Mouse (Mus musculus) bone marrow macrophage, adult 2 months (primary cell): ENCODE results near the gene Smc4. TPM values are rescaled to one million over a fixed set of nuclear protein-coding genes. Genes with fewer than 3 reads are reported as not detected.

Experiments
- H3K27ac ChIP-seq: 2 replicates; pipeline ENCODE4 v1.5.1; 2012; ENCODE audit warnings: low read depth, low read length; ENCODE audit not compliant: insufficient read depth
- H3K4me1 ChIP-seq: 2 replicates; pipeline ENCODE4 v1.6.1; 2012; ENCODE audit warnings: low read length; ENCODE audit not compliant: control insufficient read depth, insufficient read depth
- H3K4me3 ChIP-seq: 2 replicates; pipeline ENCODE4 v1.5.1; 2012; ENCODE audit warnings: mild to moderate bottlenecking, low read length, moderate library complexity; ENCODE audit not compliant: insufficient read depth
- CTCF ChIP-seq: IDR thresholded peaks from 2 replicates; pipeline ENCODE4 v1.5.1; 2012; ENCODE audit warnings: low read depth, mild to moderate bottlenecking, low read length, moderate library complexity
- POLR2A ChIP-seq: IDR thresholded peaks from 2 replicates; pipeline ENCODE4 v1.6.1; 2012; ENCODE audit warnings: mild to moderate bottlenecking, low read depth, low read length, borderline replicate concordance
- polyA plus RNA-seq: library from polyadenylated mRNA; stranded (reverse); fragments of >200 nt; gene quantifications from 2 replicates; pipeline ENCODE4 v1.2.4, GENCODE M21; 2012; ENCODE audit not compliant: missing spikeins, insufficient read depth, insufficient read length

Smc4 gene
- polyA plus RNA-seq = 94.1 and 100 TPM in 2 replicates

DNA sequence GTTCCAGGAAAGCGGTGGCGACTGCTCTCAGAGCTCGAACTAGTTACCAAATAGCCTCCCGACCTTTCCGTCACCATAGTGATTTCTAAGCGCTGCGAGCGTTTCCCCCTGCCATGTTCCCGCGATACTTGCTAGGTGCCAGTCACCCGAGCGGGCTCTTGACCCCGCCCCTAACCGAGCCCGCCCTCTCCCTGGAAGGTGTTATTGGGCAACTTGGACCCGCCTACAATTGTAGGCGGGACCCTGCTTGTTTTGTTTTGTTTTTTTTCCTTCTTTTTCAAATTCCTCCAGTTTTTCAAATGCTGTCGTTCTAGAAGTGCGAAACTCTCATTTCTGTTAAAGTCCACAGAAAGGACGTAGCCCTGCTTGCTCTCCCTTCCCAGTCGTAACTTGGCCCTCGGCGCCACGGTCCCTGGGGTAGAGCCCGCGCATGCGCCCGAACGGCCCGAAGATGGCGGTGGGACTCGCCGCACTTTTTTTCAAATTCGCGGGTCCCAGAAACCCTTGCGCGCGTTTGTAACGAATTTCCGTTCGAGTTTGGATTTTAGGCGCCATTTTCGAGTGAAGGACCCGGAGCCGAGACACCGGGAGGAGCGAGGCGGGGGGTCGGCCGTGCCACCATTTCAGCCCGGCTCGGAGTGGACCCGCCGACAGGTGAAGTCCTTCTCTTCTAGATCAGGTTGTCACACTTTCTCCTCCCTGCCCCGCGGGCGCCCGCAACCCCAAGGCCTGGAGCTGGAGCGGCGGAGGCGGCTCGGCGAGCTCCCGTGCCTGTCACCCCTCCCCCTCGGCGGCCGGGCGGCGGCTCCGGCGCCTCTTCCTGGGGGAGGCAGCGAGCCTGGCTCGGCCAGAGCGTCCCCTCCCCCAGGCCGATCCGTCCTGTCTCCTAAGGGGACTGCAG lies at the start of gene Smc4, which contains the start of gene Ift80:
TSS of gene Smc4 (plus strand) at position 302 of the 901 bp plus-strand sequence.
TSS of gene Ift80 (minus strand) at position 134 of the 901 bp plus-strand sequence.
- Histone ChIP-seq H3K4me3 (peak within 1 kb of the TSS; percentile 91), H3K27ac (peak within 1 kb of the TSS; percentile 90), H3K4me1 (0 out of 2 replicates have a peak, but pooled peaks cover 2% of the 10 kb centered on the region)
- TF ChIP-seq CTCF (no peak), POLR2A (no peak)

DNA sequence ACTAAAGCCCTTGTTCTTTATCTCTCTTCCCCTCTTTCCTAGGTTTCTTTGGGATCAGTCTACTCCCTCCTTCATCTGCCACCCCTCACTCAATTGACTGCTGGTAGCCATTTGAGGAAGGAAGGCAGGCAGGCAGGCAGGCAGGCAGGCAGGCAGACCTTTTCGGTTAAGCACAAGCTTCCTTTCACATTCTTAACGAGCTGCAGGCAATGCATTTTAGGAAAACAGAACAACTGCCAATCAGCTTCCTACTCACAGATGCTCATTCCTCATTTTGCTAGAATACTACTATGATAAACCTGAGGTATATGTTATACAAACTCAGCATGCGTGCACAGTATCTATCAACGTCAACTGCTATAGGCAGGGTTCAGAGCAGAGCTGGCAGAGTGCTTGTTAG lies 48.1 kb upstream of the Smc4 start:
- H3K4me3 ChIP-seq = no peak overlapping the region
- H3K4me1 ChIP-seq = peaks cover 4% of the 10 kb centered on the region
- no peak for TF ChIP-seq CTCF
- no peak for TF ChIP-seq POLR2A
- no peak overlapping the region for H3K27ac ChIP-seq

DNA sequence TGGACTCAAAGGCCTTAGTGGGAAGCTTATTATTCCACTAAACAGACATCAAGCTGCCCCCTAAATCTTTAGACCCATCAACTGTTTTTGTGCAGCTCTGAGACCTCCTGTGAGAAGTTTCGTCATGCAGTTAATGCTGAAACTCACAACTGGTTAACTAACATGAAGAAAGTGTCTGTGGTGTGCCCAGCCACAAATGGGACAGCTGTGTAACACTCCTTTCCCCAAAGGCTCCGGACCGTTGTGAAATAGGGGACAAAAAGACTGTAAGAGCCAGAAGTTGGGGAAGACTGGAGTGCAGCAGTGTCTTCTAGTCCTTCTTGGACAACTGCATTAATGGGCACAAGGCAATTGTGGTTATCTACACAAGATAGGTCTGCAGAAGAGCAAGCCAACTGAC lies 47.1 kb upstream of the Smc4 start:
- H3K4me1 ChIP-seq = peaks cover 4% of the 10 kb centered on the region
- TF ChIP-seq POLR2A = no peak
- no peak for TF ChIP-seq CTCF
- H3K4me3 ChIP-seq = no peak overlapping the region
- no peak overlapping the region for H3K27ac ChIP-seq

DNA sequence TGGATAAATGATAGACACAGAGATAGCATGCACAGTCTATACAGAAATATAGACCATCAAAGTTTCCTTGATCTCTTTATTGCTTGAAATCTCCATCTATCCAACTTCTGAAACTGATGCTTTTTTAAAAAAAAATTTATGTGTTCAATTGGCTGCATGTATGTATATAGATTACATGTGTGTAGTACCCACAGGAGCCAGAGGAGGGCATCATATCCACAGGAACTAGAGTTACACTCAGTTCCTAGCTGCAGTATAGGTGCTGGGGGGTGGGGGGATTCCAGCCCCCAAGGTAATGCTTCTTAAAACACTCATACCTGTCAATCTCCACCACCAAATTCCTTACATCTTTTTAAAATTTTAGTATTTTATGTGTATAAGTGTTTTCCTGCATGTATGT lies 39.9 kb upstream of the Smc4 start:
- TF ChIP-seq CTCF (peak; percentile 31; the same call in 1 of the 2 replicates), POLR2A (no peak)
- Histone ChIP-seq H3K4me1 (peaks cover 4% of the 10 kb centered on the region), H3K27ac (no peak overlapping the region), H3K4me3 (no peak overlapping the region)

DNA sequence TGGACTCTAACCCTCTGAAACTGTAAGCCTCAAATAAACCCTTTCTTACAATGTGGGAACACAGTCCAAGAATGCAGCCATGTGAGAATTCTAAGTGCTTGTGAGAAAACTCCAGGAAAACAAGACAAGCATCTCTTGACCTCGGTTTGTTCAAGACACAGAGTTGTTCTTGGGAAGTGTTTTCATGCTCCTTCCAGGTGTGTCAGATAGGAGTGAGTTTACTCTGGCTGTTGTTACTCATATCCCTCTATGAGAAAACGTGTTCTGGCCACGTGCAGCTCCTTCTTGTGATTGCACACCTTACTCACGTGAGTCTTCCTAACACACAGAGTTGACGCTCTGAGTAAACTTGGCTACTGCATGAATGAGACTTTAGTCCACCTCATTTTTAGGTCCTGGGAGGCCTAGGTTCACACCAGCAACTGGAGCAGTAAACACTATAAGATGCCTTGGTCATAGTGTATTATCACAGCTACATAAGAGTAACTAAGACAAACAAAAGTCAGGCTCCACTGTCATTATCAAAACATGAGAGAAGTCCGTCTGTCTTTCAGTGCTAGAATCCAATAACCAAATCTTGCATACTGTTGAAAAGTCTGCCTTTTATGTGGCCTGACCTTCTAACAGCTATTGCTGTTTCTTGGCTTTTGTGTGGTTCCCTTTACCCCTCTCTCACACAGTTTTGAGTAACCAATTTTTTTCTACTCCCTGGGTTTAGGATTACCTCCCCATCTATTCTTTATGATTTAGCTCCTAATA lies 37.8 kb upstream of the Smc4 start:
- Histone ChIP-seq H3K4me1 (no peaks in the 10 kb centered on the region), H3K27ac (no peak overlapping the region), H3K4me3 (no peak overlapping the region)
- TF ChIP-seq POLR2A (no peak), CTCF (no peak)

DNA sequence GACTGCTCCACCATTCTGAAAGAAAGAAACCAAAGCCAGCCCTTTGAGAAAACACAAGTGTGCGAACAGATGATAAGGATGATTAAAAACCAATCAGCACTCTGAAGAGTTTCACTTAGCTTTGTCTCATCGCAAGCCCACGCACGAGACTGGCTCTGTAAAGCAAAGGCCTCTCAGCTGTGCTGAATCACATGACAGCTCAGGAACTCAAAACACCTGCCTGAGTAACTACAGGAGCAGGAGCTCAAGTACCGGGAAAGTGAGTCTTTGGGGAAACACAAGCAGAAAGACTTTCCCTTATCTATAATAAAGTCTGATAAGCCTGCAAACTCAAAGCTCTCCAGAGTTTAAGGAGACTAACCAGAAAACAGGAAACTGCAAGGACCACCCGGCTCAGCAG lies 37.1 kb upstream of the Smc4 start:
- Histone ChIP-seq H3K4me3 (no peak overlapping the region), H3K4me1 (no peaks in the 10 kb centered on the region), H3K27ac (no peak overlapping the region)
- TF ChIP-seq POLR2A (no peak), CTCF (no peak)

DNA sequence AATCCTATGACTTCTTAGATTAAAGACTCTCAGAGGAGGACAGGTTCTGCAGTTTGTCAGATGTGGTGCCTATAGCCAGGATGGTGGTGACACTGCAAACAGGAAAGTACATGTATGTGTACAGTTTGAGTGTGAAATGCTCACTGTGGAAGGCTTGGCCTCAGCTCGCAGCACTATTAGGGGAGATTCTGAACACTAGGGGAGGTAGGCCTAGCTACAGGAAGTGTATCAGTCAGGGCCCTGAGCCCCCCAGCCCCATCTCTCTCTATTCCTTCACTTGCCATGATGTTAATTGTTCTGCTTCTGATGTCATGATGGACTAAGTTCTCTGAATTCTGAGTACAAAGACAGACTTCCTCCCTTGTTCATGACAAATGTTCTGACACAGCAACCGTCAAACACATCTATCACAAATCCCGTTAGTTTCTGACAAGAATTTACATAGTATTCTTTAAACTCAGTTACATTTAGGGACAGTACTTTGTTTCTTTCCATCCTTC lies 35.4 kb upstream of the Smc4 start:
- Histone ChIP-seq H3K4me3 (no peak overlapping the region), H3K27ac (no peak overlapping the region), H3K4me1 (no peaks in the 10 kb centered on the region)
- TF ChIP-seq CTCF (no peak), POLR2A (no peak)

DNA sequence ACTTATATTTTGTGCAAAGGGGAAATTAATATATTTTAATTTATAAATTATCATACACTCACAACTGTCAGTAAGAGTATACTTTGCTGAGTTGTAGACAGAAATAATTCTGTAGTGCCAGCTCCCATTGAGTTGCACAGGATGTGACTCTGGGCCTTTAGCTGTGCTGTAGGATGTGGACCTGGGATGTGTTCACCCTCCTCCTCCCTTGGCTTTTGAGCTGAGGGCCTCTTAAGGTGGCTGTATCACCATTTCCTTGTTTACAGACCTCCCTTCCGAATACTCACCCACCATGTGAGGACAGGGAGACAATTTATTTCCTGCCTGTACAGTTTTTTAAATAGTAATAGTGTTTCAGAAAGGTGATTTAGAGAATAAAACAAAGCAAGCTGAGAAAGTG lies 31.0 kb upstream of the Smc4 start:
- Histone ChIP-seq H3K27ac (no peak overlapping the region), H3K4me1 (peaks cover 15% of the 10 kb centered on the region), H3K4me3 (no peak overlapping the region)
- TF ChIP-seq POLR2A (no peak), CTCF (no peak)

DNA sequence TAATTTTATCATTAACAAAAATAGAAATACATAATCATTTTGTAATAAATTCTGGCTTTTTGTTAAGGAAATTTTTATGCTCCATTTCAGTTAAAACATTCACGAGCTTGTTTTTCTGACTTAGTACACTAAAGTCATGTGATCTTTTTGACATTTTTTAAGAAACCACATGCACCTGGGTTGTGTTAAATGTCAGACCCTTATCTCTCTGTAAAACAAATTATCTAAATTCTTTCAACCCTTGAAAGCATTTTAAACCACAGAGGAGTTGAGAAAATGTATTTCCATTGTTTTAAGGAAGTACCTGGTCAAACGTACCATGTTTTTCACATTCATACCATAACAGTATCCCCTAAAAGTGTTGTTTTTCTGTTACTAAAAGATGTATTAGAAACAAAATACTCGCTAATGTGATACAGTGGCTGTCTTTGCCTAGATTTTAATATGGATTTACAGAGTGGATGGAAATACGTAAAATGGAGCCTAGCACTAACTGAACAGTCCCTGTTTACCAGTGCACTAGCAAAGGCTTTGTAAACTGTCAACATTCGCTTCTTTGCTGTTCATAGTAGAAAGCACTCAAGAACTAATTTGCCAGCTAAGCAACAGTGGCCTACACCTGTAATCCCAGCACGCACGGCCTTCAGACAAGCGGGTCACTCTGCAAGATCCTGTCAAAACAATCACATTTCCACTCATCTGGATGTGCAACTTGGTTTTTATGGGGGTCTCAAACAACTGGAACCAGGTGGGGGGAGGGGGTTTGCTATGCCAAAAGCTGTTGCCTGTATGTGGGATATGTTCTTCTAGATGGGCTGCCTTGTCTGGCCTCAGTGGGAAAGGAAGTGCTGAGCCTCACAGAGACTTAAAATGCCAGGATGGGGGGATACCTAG lies 29.7 kb upstream of the Smc4 start:
- Histone ChIP-seq H3K27ac (no peak overlapping the region), H3K4me1 (peaks cover 20% of the 10 kb centered on the region), H3K4me3 (no peak overlapping the region)
- no peak for TF ChIP-seq POLR2A
- TF ChIP-seq CTCF = no peak
